In genomic region chr1:64215646-64216045, GRCm38 (mm10) we compare ENCODE assay signal across 18 mouse cellular contexts.
"Had no signal": no experiment of that assay in that cellular context is flagged by ENCODE, and none has a peak within 500 bp of the region (broad histone marks: within the 10 kb centered on the region; RNA-seq: fewer than 3 reads in every experiment).

No protein-coding gene starts in this region.

- H3K27ac ChIP-seq: midbrain, embryonic 10.5 days; midbrain, embryonic 12.5 days; neural tube, embryonic 13.5 days; neural tube, embryonic 15.5 days had no signal

- H3K9ac ChIP-seq: lung, embryonic 14.5 days; midbrain, embryonic 12.5 days; neural tube, embryonic 13.5 days; neural tube, embryonic 15.5 days had no signal

- H3K27me3 ChIP-seq: neural tube, embryonic 13.5 days; neural tube, embryonic 15.5 days had no signal

- H3K4me3 ChIP-seq: midbrain, embryonic 10.5 days; midbrain, embryonic 12.5 days; myocyte; neural tube, embryonic 13.5 days; neural tube, embryonic 15.5 days had no signal

- DNase-seq: lung, adult 18-20 months; lung, embryonic 14.5 days; lung, postnatal 10 days; lung, postnatal 4 days; midbrain, embryonic 14.5 days; retina, postnatal 1 day; right cerebral cortex, adult 18-20 months; right cerebral cortex, postnatal 25 days; right cerebral cortex, postnatal 4 days; spleen, adult 18-20 months; thymus, adult 18-20 months; thymus, postnatal 14 days; thymus, postnatal 36 days had no signal

- H3K36me3 ChIP-seq: midbrain, embryonic 10.5 days; midbrain, embryonic 12.5 days; neural tube, embryonic 13.5 days; neural tube, embryonic 15.5 days had no signal
